Mouse (Mus musculus): ENCODE data around the gene Serpinb5. TPM values are rescaled to one million over a fixed set of nuclear protein-coding genes. Genes with fewer than 3 reads are reported as not detected.
"Not testable (repeated sequence)": the region's sequence is repeated elsewhere in the genome, so short reads cannot be mapped to it uniquely, and the experiment has no call there.

The Serpinb5 gene
- polyA plus RNA-seq, 1 experiment, result not detected

DNA sequence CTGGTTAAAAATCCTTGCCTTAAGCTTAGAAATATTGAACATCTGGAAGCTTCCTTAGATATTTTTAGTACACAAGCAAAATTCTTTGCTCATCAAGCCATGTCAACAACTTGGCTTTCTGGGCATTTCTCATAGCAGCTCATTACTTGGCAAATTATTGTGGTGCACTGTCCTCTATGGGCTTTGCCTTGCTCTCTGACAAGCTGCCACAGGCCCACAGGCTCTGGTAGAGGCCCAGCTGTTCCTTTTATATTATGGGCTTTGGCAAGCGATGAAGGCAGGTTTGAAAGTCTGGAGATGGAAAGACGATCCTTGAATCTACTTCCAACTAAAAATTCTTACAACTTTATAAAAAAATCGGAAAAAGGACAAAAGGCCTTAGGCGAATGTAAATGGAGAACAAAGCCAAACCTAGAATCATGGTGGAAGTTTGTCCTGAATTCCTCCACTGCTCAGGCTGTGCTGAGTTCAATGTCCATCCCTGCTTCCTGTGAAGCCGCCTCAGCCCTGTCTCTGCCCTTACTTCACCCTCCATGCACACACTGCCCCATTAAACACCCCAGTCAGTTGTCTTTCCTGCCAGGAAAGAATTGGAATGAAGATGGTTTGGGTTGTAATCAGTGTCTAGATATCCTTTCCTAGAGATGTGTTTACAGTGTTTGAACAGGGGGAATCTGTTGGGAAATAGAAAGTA is 14.4 kb downstream of the Serpinb5 start:
- TF ChIP-seq CTCF (IDR thresholded peaks at IDR 0.05; ENCODE audit: low read depth, low read length) (no peak), POLR2A (IDR thresholded peaks at IDR 0.05; ENCODE audit: borderline replicate concordance, low read depth, low read length) (no peak)
- no peak overlapping the region for H3K4me3 ChIP-seq (ENCODE audit: insufficient read depth, low read length)
- H3K27ac ChIP-seq (ENCODE audit: insufficient read depth, low read depth, low read length), result no peak overlapping the region
- peaks cover 5% of the 10 kb centered on the region for H3K4me1 ChIP-seq (ENCODE audit: control insufficient read depth, insufficient read depth, low read length)

DNA sequence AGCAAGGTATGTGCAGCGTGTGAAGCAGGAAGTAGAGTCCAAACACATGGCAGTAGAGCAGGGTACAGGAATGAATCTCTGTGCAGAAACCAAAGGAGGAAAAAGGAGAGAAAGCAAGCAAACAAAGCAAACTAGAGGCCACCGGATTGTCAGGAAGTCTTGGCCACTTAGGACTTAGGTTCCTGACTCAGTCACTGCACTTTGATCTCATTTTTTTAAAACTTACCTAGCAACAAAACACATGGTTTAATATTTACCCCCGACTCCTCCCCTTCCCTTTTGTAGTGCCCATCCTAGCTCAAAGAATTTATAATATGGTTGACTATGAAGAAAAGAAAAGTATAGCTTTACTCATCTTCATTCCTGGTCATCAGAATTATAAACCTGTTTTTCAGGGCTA is 15.2 kb downstream of the Serpinb5 start:
- TF ChIP-seq POLR2A (IDR thresholded peaks at IDR 0.05; ENCODE audit: borderline replicate concordance, low read depth, low read length) (no peak), CTCF (IDR thresholded peaks at IDR 0.05; ENCODE audit: low read depth, low read length) (no peak)
- H3K4me1 ChIP-seq (ENCODE audit: control insufficient read depth, insufficient read depth, low read length), result peaks cover 5% of the 10 kb centered on the region
- no peak overlapping the region for H3K27ac ChIP-seq (ENCODE audit: insufficient read depth, low read depth, low read length)
- no peak overlapping the region for H3K4me3 ChIP-seq (ENCODE audit: insufficient read depth, low read length)

DNA sequence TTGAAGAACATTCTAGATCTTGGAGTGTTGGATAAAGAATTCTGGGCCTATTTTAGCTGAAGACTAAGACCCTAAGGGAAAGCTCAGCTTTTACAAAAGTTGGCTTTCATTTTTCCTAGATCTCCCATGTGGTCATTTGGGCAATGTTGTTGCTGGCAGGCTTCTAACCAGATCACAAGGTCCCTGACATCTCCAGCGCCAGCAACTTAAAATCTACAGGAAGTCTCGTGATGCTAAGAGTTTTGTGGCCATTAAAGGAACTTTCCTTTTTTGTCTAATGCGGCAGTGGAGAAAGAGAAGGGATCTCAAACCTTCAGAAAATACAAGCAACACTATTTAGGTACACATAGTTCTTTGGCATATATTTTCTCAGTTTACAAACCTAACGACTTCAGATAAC is 21.8 kb downstream of the Serpinb5 start:
- peaks cover 11% of the 10 kb centered on the region for H3K4me1 ChIP-seq (ENCODE audit: control insufficient read depth, insufficient read depth, low read length)
- no peak overlapping the region for H3K4me3 ChIP-seq (ENCODE audit: insufficient read depth, low read length)
- TF ChIP-seq POLR2A (IDR thresholded peaks at IDR 0.05; ENCODE audit: borderline replicate concordance, low read depth, low read length) (no peak), CTCF (IDR thresholded peaks at IDR 0.05; ENCODE audit: low read depth, low read length) (no peak)
- peak overlapping the region; percentile 80 for H3K27ac ChIP-seq (ENCODE audit: insufficient read depth, low read depth, low read length)

DNA sequence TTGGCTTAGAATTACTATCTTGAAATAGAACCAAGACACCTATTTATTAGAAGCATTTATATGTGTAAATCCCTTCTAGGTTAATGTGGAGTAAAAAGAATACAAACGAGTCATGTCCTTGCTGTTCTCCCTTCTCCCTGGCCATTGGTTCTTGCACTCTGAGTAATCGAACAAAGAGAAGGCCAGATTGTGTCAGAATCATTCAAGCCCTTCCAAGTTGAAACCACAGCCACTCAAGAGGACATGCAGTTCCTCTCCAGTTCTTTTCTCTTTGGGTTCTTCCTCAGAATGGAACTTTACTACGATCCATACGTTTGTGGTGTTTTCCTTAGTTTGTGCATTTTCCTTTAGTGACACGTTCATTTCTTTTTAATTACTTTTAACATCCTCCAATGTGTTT is 22.4 kb downstream of the Serpinb5 start:
- Histone ChIP-seq H3K27ac (ENCODE audit: insufficient read depth, low read depth, low read length) (peak overlapping the region; percentile 80), H3K4me1 (ENCODE audit: control insufficient read depth, insufficient read depth, low read length) (peaks cover 11% of the 10 kb centered on the region), H3K4me3 (ENCODE audit: insufficient read depth, low read length) (peak overlapping the region; percentile 4; the same call in 1 of the 2 replicates)
- TF ChIP-seq POLR2A (IDR thresholded peaks at IDR 0.05; ENCODE audit: borderline replicate concordance, low read depth, low read length) (no peak), CTCF (IDR thresholded peaks at IDR 0.05; ENCODE audit: low read depth, low read length) (no peak)

DNA sequence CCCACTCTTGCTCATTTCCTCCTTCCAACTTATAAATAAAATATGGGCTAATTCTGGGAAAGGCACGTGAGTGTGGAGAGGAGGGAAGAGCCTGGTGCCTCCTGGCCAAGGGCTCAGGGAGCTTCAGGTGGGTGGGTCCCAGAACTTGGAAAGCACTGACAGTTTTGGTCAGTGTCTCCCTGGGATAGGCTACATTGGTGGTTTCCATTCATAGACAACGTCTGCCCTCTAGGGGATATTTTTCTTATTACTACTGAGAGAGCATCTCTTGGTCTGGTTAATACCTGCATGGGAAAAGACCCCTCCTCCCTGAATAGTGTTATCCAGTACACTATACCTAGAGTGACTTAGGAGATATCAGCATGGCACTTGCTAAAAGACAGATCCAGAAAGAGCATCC is 22.8 kb downstream of the Serpinb5 start:
- Histone ChIP-seq H3K4me3 (ENCODE audit: insufficient read depth, low read length) (no peak overlapping the region), H3K27ac (ENCODE audit: insufficient read depth, low read depth, low read length) (peak overlapping the region; percentile 80), H3K4me1 (ENCODE audit: control insufficient read depth, insufficient read depth, low read length) (peaks cover 11% of the 10 kb centered on the region)
- no peak for TF ChIP-seq POLR2A (IDR thresholded peaks at IDR 0.05; ENCODE audit: borderline replicate concordance, low read depth, low read length)
- no peak for TF ChIP-seq CTCF (IDR thresholded peaks at IDR 0.05; ENCODE audit: low read depth, low read length)

DNA sequence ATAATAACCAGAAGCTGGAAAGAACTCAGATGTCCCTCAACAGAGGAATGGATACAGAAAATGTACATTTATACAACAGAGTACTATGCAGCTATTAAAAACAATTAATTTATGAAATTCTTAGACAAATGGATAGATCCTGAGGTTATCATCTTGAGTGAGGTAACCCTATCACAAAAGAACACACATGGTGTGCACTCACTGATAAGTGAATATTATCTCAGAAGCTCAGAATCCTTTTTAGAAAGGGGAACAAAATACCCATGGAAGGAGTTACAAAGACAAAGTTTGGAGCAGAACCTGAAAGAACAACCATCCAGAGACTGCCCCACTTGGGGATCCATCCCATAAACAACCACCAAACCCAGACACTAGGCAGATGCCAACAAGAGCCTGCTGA is 34.2 kb downstream of the Serpinb5 start:
- not testable (repeated sequence) for H3K27ac ChIP-seq (ENCODE audit: insufficient read depth, low read depth, low read length); H3K4me3 ChIP-seq (ENCODE audit: insufficient read depth, low read length); H3K4me1 ChIP-seq (ENCODE audit: control insufficient read depth, insufficient read depth, low read length)

DNA sequence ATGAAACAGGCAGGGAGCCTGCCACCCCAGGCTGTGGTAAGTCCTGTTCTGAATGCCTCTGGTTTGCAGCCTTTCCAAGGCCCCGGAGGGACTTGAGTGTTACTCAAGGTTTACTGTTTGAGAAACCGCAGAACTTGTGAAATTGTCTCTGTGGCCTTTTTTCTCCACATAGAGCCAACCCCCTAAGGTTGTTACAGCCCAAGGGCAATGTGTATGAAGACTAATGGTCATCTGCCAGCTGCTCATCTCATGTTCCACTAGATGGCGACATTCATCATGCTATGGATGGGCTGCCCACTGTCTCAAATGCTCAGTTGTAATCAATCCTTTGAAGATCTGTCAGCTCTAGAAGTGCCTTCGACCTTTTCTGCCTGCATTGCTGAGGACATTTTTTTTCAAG is 40.4 kb downstream of the Serpinb5 start:
- no peak overlapping the region for H3K4me3 ChIP-seq (ENCODE audit: insufficient read depth, low read length)
- TF ChIP-seq POLR2A (IDR thresholded peaks at IDR 0.05; ENCODE audit: borderline replicate concordance, low read depth, low read length), result no peak
- TF ChIP-seq CTCF (IDR thresholded peaks at IDR 0.05; ENCODE audit: low read depth, low read length), result no peak
- no peak overlapping the region for H3K27ac ChIP-seq (ENCODE audit: insufficient read depth, low read depth, low read length)
- peaks cover 2% of the 10 kb centered on the region; the same call in 1 of the 2 replicates for H3K4me1 ChIP-seq (ENCODE audit: control insufficient read depth, insufficient read depth, low read length)

DNA sequence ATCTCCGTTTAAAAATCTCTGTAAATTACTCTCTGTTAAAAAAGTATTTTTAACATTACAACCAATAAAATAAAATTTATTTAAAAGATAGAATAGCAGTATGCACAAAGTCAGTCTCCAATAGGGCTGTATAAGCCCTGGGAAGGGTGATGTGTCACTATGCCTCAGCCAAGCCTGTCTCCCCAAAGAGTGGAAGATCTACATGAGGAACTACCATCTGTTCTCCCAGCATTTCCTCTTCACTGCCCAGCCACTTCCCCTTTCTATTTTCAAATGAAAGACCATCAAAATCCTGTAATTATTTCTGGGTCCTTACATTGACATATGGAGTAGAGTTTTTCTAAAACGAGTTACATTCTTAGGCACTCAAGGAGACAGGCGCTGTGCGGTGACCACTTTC is 71.0 kb downstream of the Serpinb5 start:
- peaks cover 37% of the 10 kb centered on the region for H3K4me1 ChIP-seq (ENCODE audit: control insufficient read depth, insufficient read depth, low read length)
- no peak for TF ChIP-seq POLR2A (IDR thresholded peaks at IDR 0.05; ENCODE audit: borderline replicate concordance, low read depth, low read length)
- no peak for TF ChIP-seq CTCF (IDR thresholded peaks at IDR 0.05; ENCODE audit: low read depth, low read length)
- H3K27ac ChIP-seq (ENCODE audit: insufficient read depth, low read depth, low read length), result peak overlapping the region; percentile 99
- peak overlapping the region; percentile 29; the same call in 1 of the 2 replicates for H3K4me3 ChIP-seq (ENCODE audit: insufficient read depth, low read length)

Other genes with a start within 250 kb of the Serpinb5 start
- gene Bcl2, start 146.9 kb upstream of the Serpinb5 start, polyA plus RNA-seq (2012; ENCODE audit: insufficient read depth, insufficient read length, missing spikeins), result 1.2 and 1.5 TPM in 2 replicates
- gene Kdsr, start 101.4 kb upstream of the Serpinb5 start, polyA plus RNA-seq (2012; ENCODE audit: insufficient read depth, insufficient read length, missing spikeins), result 13.3 and 14.8 TPM in 2 replicates
- gene Vps4b, start 64.4 kb upstream of the Serpinb5 start, polyA plus RNA-seq (2012; ENCODE audit: insufficient read depth, insufficient read length, missing spikeins), result 112 and 127 TPM in 2 replicates
- gene Serpinb12, start 73.3 kb downstream of the Serpinb5 start, polyA plus RNA-seq (2012; ENCODE audit: insufficient read depth, insufficient read length, missing spikeins), result 0.68 and 0.89 TPM in 2 replicates
- not detected in 2 replicates for gene Serpinb13, start 119.8 kb downstream of the Serpinb5 start, polyA plus RNA-seq (2012; ENCODE audit: insufficient read depth, insufficient read length, missing spikeins)
- not detected in 2 replicates for gene Serpinb3a, start 191.1 kb downstream of the Serpinb5 start, polyA plus RNA-seq (2012; ENCODE audit: insufficient read depth, insufficient read length, missing spikeins)
- not detected in 2 replicates for gene Serpinb3d, start 222.3 kb downstream of the Serpinb5 start, polyA plus RNA-seq (2012; ENCODE audit: insufficient read depth, insufficient read length, missing spikeins)

All from bone marrow macrophage, adult 2 months (primary cell).